Mouse (Mus musculus): ENCODE data around the gene Zfp143. TPM values are rescaled to one million over a fixed set of nuclear protein-coding genes. Genes with fewer than 3 reads are reported as not detected.
A peak's percentile ranks its signal among the peaks of the same experiment; 100 is the strongest.

Gene Zfp143
- polyA plus RNA-seq, 1 experiment from 2014 or later = 27.8 TPM

DNA sequence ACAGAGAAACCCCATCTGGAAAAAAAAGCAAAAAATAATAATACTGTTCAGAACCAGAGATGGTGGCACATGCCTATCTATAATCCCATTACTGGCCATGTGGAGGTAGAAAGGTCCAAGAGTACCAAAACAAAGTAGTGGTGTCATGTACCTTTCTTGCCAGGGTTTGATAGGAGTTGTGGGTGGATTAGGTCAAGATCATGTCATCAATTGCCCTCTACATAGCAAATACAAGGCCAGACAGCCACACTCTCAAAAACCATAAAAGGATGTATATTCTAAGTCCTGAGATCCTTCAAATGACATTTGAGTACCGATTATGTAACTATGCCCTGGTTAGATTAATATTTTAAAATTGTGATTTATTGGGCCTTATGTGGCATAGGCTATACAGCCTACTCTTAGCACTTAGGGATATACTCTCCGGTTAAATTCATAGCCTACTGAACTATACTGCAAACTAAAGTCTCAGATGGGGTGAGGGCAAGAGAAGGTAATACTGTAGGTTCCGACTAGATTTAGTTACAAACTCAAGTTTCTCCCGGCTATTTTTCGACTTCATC is 830 bp upstream of the Zfp143 start:
- 21% methylated on average over 5 of the region's 5 CpGs for WGBS
- ATAC-seq (ENCODE audit: low FRiP score) = no peak

DNA sequence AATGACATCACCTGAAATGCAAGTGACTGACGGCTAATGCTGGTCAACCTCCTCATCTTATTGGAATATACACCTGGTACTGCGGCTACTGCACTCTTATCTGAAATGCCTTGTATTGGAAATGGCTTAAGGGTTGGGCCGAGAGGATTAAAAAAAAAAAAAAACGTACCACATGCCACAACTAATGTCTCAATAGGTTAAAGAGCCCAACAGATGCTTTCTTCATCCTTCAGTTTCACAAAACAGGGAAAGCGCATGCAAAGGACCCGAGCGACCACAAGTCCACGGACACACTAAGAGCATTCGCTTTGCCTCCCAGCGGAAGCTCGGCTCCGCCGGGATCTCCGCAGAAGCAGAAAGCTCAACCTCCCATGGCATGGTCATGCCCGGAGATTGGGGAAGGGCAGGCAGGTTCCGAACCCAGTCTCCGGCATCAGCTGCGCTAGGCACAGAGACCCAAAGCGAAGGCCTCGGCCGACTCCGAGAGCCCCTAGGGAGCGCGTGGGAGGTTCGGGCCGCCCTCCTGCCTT is 283 bp upstream of the Zfp143 start:
- 1% methylated on average over 26 of the region's 26 CpGs for WGBS
- no peak for ATAC-seq (ENCODE audit: low FRiP score)
- H3K4me1 ChIP-seq = peaks cover 12% of the 10 kb centered on the region
- no peaks in the 10 kb centered on the region for H3K9me3 ChIP-seq
- peak overlapping the region; percentile 55 for H3K4me2 ChIP-seq
- peaks cover 24% of the 10 kb centered on the region for H3K36me3 ChIP-seq (replicated peaks)
- peak overlapping the region; percentile 100 for H3K27ac ChIP-seq
- H3K4me3 ChIP-seq (replicated peaks) = peak overlapping the region; percentile 85
- H3K9ac ChIP-seq = peak overlapping the region; percentile 98
- H3K27me3 ChIP-seq = no peaks in the 10 kb centered on the region

More for the DNA sequence above, 830 bp upstream of the Zfp143 start:
- Histone ChIP-seq H3K9me3 (no peaks in the 10 kb centered on the region), H3K4me3 (replicated peaks) (peak overlapping the region; percentile 85), H3K27me3 (no peaks in the 10 kb centered on the region), H3K4me2 (peak overlapping the region; percentile 55), H3K27ac (peak overlapping the region; percentile 100), H3K4me1 (peaks cover 12% of the 10 kb centered on the region), H3K9ac (peak overlapping the region; percentile 98), H3K36me3 (replicated peaks) (peaks cover 27% of the 10 kb centered on the region)

DNA sequence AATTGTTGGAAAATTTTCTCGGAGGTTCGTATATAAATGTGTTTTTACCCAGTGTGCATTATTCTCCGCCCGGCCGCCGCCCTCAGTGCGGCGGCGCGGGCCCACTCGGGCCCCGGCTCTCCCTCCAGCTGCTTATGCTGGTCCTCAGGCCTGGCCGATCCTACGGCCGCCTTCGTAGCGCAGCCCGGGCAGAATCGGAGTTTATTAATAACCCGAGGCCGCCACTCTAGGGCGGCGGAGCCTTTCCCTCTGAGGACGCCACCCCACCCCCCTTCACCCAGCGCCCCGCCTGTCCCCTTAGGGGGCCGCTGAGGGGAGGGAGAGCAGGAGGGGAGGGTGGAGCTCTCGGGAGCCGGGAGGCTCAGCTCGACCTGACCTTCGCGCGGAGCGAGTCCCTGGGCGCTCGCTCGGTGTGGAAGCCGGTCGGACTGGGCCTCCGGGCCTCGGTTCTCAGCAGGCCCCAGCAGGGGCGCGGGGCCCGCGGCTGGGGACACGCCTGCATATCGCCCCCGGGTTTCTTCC is 796 bp downstream of the Zfp143 start:
- peak overlapping the region; percentile 85 for H3K4me3 ChIP-seq (replicated peaks)
- peak overlapping the region; percentile 100 for H3K27ac ChIP-seq
- peak; percentile 73 for ATAC-seq (ENCODE audit: low FRiP score)
- under 1% methylated on average over 40 of the region's 48 CpGs for WGBS
- peaks cover 21% of the 10 kb centered on the region for H3K36me3 ChIP-seq (replicated peaks)
- H3K4me2 ChIP-seq = peak overlapping the region; percentile 61
- no peaks in the 10 kb centered on the region for H3K9me3 ChIP-seq
- peak overlapping the region; percentile 90 for H3K9ac ChIP-seq
- no peaks in the 10 kb centered on the region for H3K27me3 ChIP-seq
- peaks cover 12% of the 10 kb centered on the region for H3K4me1 ChIP-seq

DNA sequence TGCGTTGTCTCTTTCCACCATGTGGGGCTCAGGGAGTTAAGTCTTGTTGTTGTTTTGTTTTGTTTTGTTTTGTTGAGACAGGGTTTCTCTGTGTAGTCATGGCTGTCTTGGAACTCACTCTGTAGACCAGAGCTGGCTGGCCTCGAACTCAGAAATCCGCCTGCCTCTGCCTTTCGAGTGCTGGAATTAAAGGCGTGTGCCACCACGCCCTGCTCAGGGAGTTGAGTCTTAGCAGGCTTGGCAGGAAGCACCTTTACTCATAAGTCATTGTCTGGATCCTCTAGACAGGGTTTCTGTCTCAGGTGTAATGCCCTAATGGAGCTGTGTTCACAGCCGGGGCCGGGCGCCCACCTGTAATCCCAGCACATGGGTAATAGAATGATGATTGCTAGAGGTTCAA is 2.7 kb downstream of the Zfp143 start:
- Histone ChIP-seq H3K27ac (no peak overlapping the region), H3K4me2 (no peak overlapping the region), H3K4me3 (replicated peaks) (no peak overlapping the region), H3K4me1 (peaks cover 12% of the 10 kb centered on the region), H3K9me3 (no peaks in the 10 kb centered on the region), H3K27me3 (no peaks in the 10 kb centered on the region), H3K9ac (no peak overlapping the region), H3K36me3 (replicated peaks) (peaks cover 31% of the 10 kb centered on the region)
- WGBS = 99% methylated on average over 9 of the region's 9 CpGs
- no peak for ATAC-seq (ENCODE audit: low FRiP score)

DNA sequence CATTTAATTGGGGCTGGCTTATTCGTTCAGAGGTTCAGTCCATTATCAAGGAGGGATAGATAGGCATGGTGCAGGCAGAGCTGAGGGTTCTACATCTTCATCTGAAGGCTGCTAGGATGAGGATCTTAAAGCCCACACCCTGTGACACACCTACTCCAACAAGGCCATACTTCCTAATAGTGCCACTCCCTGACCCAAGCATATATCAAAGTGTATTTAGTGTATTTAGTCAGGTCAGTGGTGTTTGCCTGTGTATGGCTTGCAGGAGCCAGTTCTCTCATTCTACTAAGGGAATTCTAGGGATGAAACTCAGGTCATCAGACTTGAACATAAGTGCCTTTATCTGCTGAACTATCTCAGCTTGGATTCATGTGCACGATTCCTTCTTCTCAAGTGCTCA is 8.1 kb downstream of the Zfp143 start:
- Histone ChIP-seq H3K4me1 (no peaks in the 10 kb centered on the region), H3K27me3 (no peaks in the 10 kb centered on the region), H3K27ac (no peak overlapping the region), H3K9ac (no peak overlapping the region), H3K4me2 (no peak overlapping the region), H3K36me3 (replicated peaks) (peaks cover 61% of the 10 kb centered on the region), H3K9me3 (no peaks in the 10 kb centered on the region), H3K4me3 (replicated peaks) (no peak overlapping the region)
- ATAC-seq (ENCODE audit: low FRiP score) = no peak
- WGBS = 94% methylated on average over 2 of the region's 2 CpGs

DNA sequence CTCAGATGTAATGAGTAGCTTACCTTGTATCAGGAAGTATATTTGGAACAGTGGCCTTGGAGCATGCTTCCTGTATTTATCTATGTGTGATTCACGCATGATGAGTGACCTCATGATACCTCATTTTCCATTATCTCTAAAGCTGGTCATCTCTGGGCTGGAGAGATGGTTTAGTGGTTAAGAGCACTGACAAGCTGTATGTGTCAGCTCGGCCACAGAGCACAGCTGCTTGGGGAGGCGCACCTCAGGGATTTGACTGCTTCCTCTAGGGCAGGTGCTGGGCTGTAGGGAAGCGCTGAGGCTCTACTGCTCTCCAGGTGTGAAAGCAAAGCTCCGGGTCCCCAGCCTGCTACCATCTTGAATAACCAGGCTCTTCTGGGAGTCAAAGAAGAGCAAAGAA is 17.2 kb downstream of the Zfp143 start:
- ATAC-seq (ENCODE audit: low FRiP score) = no peak
- 0 out of 2 replicates have a peak, but pooled peaks cover under 1% of the 10 kb centered on the region for H3K4me1 ChIP-seq
- no peaks in the 10 kb centered on the region for H3K27me3 ChIP-seq
- no peak overlapping the region for H3K9ac ChIP-seq
- H3K4me3 ChIP-seq (replicated peaks) = no peak overlapping the region
- no peak overlapping the region for H3K27ac ChIP-seq
- H3K4me2 ChIP-seq = no peak overlapping the region
- WGBS = 96% methylated on average over 5 of the region's 5 CpGs
- H3K36me3 ChIP-seq (replicated peaks) = peaks cover 92% of the 10 kb centered on the region
- H3K9me3 ChIP-seq = no peaks in the 10 kb centered on the region

DNA sequence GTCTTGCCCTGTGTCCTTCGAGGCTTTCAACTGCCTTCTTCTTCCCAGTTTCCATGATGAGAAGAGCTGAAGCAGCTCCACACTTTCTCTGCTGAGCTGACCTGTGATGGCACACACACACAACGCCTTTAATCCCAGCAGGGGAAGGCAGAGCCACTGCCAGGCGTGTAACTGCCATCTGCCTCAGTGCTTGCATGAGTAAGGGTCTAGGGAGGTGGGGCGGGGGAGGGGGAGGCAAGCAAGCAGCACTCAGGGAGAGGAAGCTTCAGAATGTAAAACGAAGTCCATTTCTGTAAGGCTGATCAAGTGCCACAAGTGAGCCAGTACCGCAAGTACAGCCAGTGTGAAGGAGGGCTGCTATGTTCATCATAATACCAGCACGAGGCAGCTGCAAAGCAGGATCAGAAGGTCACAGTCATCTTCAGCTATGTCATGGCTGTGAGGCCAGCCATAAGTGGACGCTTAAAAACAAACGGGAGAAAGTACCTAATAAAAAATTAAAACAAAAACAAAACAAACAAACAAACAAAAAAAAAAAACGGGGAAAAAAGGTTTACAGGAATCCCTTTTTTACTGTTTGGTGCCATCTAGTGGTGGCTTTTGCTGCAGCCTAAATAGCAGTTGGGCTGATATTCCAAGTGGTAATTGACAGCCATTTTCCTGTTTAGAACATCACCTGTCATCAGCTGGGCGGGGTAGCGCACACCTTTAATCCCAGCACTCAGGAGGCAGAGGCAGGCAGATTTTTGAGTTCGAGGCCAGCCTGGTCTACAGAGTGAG is 22.6 kb downstream of the Zfp143 start:
- Histone ChIP-seq H3K27ac (peak overlapping the region; percentile 65), H3K9ac (no peak overlapping the region), H3K27me3 (no peaks in the 10 kb centered on the region), H3K9me3 (no peaks in the 10 kb centered on the region), H3K4me2 (no peak overlapping the region), H3K36me3 (replicated peaks) (peaks cover 97% of the 10 kb centered on the region), H3K4me1 (peaks cover 3% of the 10 kb centered on the region; the same call in 1 of the 2 replicates), H3K4me3 (replicated peaks) (no peak overlapping the region)
- ATAC-seq (ENCODE audit: low FRiP score) = 0 out of 2 replicates have a peak, but pooled peaks have one; percentile 23
- WGBS = 73% methylated on average over 13 of the region's 13 CpGs

DNA sequence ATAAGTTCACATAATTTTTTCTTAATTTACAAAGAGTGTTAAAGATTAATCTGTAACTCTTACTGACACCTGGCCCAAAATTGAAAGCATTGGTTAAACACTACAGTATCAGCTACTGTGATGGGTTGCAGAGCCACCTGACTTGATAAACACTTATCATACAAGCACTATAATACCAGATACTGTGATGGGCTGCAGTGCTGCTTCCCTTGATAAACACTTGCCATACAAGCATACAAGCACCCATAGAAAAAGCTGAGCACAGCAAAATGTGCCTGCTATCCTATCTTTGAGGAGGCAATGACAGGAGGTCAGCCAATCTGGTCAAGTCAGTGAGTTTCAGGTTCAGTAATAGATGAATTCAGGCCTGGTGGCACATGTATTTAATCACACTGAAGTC is 24.2 kb downstream of the Zfp143 start:
- ATAC-seq (ENCODE audit: low FRiP score) = no peak
- no peak overlapping the region for H3K9ac ChIP-seq
- no peak overlapping the region for H3K4me3 ChIP-seq (replicated peaks)
- H3K36me3 ChIP-seq (replicated peaks) = peaks cover 97% of the 10 kb centered on the region
- H3K4me2 ChIP-seq = no peak overlapping the region
- H3K9me3 ChIP-seq = no peaks in the 10 kb centered on the region
- H3K4me1 ChIP-seq = peaks cover 3% of the 10 kb centered on the region; the same call in 1 of the 2 replicates
- no peak overlapping the region for H3K27ac ChIP-seq
- H3K27me3 ChIP-seq = no peaks in the 10 kb centered on the region

DNA sequence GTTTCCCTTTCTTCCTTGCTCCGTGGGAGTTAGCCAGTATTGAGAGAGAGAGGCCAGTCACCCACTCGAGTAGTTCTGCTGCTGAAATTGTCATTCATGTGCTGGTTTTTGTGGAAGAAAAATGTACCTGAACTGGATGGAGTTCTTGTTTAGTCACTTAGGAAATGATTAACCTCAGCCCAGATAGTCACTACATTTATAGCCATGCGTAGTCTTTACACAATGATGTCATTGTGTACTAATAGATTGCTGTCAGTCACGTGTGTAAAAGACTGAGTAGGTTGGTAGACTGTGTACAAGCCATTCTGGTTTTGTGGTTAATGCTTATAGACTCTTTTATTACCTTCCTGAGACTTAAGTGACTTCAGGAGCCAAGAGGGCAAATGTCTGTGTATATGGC is 26.9 kb downstream of the Zfp143 start:
- Histone ChIP-seq H3K4me3 (replicated peaks) (no peak overlapping the region), H3K4me1 (peaks cover 3% of the 10 kb centered on the region; the same call in 1 of the 2 replicates), H3K36me3 (replicated peaks) (peaks cover 97% of the 10 kb centered on the region), H3K27me3 (no peaks in the 10 kb centered on the region), H3K27ac (no peak overlapping the region), H3K9me3 (no peaks in the 10 kb centered on the region), H3K9ac (no peak overlapping the region), H3K4me2 (no peak overlapping the region)
- ATAC-seq (ENCODE audit: low FRiP score) = no peak
- WGBS = 88% methylated on average over 4 of the region's 4 CpGs

DNA sequence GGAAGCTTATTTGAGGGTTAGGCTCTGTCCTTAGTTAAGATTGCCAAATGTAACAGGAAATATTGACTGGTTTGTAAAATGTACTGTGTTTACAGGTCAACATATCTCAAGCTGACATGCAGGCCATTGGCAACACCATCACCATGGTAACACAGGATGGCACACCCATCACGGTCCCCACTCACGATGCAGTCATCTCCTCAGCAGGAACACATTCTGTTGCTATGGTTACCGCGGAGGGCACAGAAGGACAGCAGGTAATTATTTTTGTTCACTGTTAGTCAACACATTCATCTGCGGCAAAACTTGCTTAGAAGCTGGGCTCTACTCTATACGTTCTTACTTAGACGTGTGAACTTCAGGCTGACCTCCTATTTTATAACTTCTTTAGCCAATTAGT is 30.7 kb downstream of the Zfp143 start:
- no peak overlapping the region for H3K4me3 ChIP-seq (replicated peaks)
- no peaks in the 10 kb centered on the region for H3K4me1 ChIP-seq
- no peaks in the 10 kb centered on the region for H3K9me3 ChIP-seq
- H3K27me3 ChIP-seq = no peaks in the 10 kb centered on the region
- ATAC-seq (ENCODE audit: low FRiP score) = no peak
- H3K9ac ChIP-seq = no peak overlapping the region
- H3K36me3 ChIP-seq (replicated peaks) = peaks cover 98% of the 10 kb centered on the region
- H3K27ac ChIP-seq = no peak overlapping the region
- 49% methylated on average over 7 of the region's 7 CpGs for WGBS
- H3K4me2 ChIP-seq = no peak overlapping the region

DNA sequence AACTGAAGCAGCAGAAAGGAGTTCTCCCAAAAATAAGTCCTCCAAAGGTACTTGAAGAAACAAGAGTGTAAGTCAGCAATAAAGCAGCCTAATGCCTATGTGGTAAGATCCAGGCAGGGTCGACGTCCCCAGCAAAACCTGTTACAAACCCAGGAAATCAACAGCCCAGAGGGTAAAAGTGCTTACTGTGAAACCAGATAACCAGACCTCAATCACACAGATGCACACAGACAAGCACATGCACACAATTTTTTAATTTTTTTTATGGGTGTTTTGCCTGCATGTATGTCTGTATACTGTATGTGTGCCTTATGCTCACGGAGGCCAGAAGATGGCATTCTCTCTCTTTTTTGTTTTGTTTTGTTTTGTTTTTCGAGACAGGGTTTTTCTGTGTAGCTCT is 35.3 kb downstream of the Zfp143 start:
- H3K4me3 ChIP-seq (replicated peaks) = no peak overlapping the region
- no peaks in the 10 kb centered on the region for H3K9me3 ChIP-seq
- no peak overlapping the region for H3K9ac ChIP-seq
- no peaks in the 10 kb centered on the region for H3K27me3 ChIP-seq
- no peak overlapping the region for H3K4me2 ChIP-seq
- no peaks in the 10 kb centered on the region for H3K4me1 ChIP-seq
- ATAC-seq (ENCODE audit: low FRiP score) = no peak
- peaks cover 64% of the 10 kb centered on the region for H3K36me3 ChIP-seq (replicated peaks)
- H3K27ac ChIP-seq = no peak overlapping the region
- WGBS = 89% methylated on average over 4 of the region's 4 CpGs

DNA sequence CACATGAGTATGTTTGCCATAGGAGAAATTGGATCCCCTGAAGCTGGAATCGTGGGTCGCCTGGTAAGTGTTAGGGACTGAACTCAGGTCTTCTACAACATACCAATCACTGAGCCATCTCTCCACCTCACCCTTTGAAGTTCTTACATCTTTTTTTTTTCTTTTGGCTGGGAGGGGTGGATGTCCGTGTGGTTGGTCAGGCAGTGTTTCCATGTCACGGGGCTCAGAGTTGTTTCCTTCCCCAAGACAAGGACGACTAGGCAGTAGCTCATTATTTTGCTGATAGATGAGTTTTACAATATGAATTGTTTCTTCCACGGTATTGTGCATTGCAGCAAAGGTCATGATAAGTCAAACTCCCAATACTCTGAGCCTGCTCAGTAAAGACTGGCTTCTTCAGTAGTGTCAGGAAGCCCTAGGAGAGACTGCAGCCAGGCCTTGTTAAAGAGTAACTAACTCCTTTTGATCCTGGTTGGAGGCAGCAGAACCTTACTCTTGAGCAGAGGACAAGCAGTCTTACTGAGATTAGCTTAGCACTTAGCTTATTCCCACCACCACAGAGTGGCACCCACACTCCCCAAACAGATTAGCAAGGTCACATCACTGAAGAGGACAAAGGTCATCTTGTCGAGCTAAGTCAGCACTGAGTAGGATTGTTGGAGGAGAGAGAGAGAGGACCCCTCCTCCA is 36.2 kb downstream of the Zfp143 start:
- no peaks in the 10 kb centered on the region for H3K27me3 ChIP-seq

More for the DNA sequence above, 36.2 kb downstream of the Zfp143 start:
- no peaks in the 10 kb centered on the region for H3K4me1 ChIP-seq
- H3K27ac ChIP-seq = no peak overlapping the region
- H3K4me2 ChIP-seq = no peak overlapping the region
- no peak overlapping the region for H3K4me3 ChIP-seq (replicated peaks)
- H3K9me3 ChIP-seq = no peaks in the 10 kb centered on the region
- peaks cover 55% of the 10 kb centered on the region for H3K36me3 ChIP-seq (replicated peaks)
- WGBS = 79% methylated on average over 7 of the region's 7 CpGs
- no peak overlapping the region for H3K9ac ChIP-seq
- ATAC-seq (ENCODE audit: low FRiP score) = no peak

All from forebrain, embryonic 12.5 days (tissue).